Mouse (Mus musculus) erythroblast, adult 5-6 weeks (primary cell): ENCODE results near the gene Vash2. TPM values are rescaled to one million over a fixed set of nuclear protein-coding genes. Genes with fewer than 3 reads are reported as not detected.

ENCODE experiments used
- ATAC-seq: replicated peaks from 2 replicates; pipeline ENCODE4 v1.8.0; 2016; ENCODE audit warnings: moderate number of reproducible peaks, mild to moderate bottlenecking, moderate TSS enrichment, inconsistent platforms; ENCODE audit not compliant: poor library complexity, low FRiP score, severe bottlenecking
- total RNA-seq, 2 experiments: library from RNA; stranded (forward) in 1 of 2; stranded (reverse) in 1 of 2; fragments of 150-400 nt in 1 of 2; fragments of 200-764, 138-1000 nt in 1 of 2; gene quantifications; 2 replicates each; pipeline versions ENCODE4 v1.2.3 to v1.2.4; 2015 to 2017; ENCODE audit warnings: low replicate concordance in 2 of 2

Vash2 gene
- total RNA-seq, 2 experiments from 2014 or later, result not detected

DNA sequence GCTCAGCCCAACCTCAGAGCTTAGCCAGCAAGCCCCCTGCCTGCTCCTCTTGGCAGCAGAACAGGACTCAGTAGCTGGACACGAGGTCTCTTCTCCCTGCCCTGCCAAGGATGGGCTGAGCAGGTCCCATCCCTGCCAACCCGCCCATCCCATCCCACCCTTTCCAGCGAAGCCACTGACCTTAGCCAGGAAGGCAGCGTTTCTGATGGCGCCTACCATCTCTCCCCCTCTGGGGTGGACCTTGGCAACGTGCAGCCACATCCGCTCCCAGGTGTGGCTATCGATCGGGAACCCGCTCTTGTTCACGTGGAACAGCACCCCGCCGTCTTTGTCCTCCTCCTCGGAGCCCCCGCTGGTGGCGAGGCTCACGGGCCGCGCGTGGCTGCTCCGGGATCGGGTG is 1.1 kb downstream of the Vash2 start:
- ATAC-seq, result no peak

GRCm38 (mm10) chr1:190976887-190977573 is 2.1 kb downstream of the Vash2 start:
- no peak for ATAC-seq

DNA sequence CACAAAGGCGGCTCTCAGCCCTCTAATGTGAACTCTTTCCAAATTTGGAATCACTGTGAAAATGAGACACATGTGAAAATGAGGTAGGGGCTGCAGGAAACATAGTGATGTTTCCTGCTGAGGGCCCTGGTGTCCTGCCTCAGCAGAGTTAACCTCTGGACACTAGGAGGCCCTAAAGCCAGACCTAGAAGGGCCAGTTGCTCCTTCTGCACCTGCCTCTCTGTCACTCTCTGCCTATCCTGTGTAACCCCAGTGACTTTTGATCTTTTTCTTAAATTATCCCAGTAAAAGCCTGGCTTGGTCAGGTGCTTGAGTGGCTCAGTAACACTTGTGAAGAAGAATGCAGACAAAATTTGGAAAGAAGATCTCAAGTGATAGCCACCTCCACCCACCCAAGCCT is 4.3 kb downstream of the Vash2 start:
- ATAC-seq, result no peak

DNA sequence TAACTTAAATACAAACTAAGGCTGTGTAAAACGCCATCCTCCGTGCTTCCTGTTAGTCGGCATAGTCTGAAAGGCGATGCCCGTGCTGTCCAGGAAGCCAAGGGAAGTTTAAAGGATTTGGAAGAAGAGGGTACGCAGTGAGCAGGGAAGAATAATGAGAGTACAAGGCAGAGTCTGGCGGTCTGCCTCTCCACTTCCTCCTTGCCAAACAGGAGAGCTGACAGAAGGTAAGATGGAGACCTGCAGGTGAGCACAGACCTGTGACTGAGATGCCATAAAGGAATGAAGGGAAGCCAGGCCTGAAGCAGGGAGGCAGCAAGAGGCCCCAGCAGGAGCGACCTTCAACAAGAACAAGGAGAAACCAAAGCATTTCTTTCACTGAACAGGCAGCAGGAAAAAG is 4.9 kb downstream of the Vash2 start:
- no peak for ATAC-seq

DNA sequence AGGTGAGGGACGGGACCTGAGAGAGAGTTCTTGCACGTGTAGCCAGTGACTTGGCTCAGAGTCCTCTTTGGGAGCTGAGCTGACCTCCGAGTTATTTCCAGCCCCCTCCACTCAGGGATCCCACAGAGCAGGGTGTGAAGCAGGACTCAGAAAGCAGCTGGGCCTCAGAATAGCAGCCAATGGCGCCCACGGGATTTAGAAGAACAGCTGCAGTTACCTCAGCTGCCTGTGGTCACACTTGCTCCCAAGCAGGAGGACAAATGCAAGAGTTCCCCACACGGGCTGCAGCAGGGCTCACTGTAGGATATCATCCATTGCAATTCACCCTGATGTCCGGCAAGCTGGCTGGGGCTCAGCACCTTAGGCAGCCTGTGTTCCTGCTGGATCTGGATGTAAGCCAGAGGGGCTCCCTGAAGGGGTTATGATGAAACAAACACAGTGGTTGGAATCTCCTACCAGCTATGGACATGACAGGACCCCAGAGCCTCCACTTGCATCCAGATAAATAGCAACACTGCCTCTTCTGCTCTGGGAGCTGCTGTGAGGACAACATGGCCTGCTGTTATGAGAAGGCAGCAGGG is 6.4 kb downstream of the Vash2 start:
- ATAC-seq, result no peak

- ATAC-seq, result no peak
Observed at GRCm38 (mm10) chr1:190971708-190972610, 7.1 kb downstream of the Vash2 start.

- no peak for ATAC-seq
Observed at GRCm38 (mm10) chr1:190968010-190968409, 11.1 kb downstream of the Vash2 start.

DNA sequence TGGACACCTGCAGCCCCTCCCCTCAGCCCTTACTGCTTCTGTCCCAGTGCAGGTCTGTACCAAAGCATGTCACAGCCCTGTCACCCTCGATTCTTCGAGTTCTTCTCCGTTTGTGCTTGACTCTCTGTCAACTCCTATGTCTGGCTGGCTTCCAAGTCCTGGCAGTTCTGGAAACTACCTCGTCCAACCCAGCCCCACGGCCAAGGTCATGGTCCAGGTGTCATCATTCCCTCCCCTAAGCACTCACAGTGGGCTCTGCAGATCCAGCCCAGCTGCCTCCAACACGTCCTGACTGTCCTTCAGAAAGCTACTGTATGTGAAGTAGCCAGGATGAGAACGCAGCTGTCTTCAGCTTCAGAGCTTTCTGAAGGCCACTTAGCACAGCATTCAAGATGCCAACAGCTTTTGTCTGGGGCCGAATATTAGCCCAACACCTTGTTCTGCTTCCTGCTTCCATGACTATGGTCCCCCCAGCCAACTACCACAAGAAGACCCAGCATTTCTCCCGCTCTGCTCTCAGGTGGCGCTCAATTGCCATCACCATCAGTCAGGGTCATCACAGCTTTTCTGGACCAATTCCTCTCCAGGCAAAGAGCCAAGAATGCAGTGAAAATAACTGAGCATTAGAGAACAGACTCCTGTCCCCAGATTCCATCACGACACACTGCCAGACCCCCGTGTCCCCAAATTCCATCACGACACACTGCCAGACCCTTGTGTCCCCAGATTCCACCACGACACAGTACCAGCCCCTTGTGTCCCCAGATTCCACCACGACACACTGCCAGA is 13.9 kb downstream of the Vash2 start:
- no peak for ATAC-seq

GRCm38 (mm10) chr1:190962760-190963159 is 16.3 kb downstream of the Vash2 start:
- ATAC-seq, result no peak

DNA sequence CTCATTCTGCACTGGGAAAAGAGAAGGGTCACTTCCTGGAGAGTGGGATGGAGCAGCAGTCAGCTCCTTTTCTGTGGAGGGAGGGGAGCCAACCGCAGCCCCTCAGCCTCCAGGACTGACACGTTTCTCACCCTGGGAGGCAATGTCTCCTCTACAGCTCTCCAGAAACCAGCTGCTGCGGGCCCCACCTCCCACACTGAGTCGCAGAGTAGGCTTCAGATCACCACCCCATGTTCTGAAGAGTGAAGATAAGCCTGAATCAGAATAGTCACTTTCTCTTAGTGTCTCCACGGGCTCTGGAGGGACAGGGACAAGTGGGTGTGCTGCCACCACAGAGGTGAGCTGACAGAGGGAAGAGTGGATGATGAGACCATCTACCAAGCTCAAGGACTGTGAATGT is 20.3 kb downstream of the Vash2 start:
- no peak for ATAC-seq

DNA sequence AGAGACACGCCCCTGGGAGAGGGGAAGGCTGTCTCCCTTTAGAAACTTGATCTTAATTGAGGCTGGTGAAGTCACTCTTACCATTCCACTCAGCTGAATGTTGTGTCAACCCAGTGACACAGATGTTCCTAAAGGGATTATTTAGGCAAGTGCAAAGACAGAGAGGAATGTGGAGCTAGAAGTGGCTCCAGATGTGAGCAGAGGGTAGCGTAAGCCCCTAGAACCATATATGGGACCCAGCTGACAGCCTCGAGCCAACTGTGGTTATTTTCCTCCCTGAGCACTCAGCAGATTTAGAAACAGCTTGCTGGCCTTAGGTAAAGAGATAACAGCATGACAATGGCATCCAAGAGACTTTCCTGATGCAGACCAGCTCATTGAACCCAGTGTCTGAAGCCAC is 26.1 kb downstream of the Vash2 start:
- no peak for ATAC-seq

DNA sequence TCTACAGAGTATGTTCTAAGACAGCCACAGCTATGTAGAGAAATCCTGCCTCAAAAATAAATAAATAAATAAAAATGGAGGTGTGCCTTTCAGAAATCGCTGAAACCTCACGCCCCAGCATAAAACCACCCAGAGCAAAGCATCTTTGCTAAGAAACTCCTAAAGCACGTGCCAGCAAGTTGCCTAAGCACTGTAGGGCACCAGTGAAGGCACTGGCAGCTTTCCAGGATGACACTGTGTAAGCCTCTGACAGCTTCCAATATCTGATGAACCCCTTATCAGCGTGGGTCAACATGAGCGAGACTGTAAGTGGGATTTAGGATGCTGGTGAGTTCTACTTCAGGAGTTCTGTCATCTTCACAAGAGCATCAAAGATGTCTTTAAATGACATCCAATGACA is 28.1 kb downstream of the Vash2 start:
- no peak for ATAC-seq

GRCm38 (mm10) chr1:190948846-190949245 is 30.2 kb downstream of the Vash2 start:
- no peak for ATAC-seq

DNA sequence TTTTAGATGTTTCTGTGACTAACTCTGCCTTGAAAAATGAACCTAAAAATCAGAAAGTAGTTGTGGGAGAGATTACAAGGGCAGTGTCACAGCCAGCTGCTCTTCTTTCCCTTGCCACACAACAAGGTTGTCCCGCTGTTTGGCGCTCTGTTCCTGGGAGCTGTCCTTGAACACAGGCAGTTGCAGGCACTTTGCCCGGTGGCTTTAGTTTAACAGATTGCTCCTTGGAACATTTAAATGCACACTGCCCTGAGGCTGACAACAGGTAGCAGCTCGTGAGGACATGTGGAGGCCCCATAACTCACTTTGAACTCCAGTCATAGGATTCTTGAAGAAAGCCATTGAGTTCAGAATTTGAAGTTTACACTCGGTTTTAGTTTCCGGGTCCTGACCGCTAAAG is 30.7 kb downstream of the Vash2 start:
- ATAC-seq, result no peak

DNA sequence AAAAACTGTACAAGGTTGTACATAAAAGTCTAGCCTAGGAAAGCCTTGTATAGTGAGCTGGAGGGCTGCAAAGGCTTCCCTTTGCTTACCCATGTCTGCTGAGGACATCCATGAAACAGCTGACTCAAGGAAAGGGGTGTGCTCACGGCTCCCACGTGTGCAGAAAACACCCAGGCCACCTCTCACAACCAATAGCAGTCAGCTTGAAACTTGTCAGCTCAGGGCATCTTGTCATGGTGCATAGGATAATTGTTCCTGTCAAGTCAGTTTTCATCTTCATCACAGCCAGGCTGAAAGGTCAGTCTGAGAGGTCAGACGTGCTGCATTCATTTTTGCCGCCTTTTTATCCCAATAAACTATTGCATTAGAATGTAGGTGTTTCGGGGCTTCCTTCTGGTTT is 31.1 kb downstream of the Vash2 start:
- ATAC-seq, result no peak

GRCm38 (mm10) chr1:190944109-190944760 is 34.9 kb downstream of the Vash2 start:
- peak; percentile 78 for ATAC-seq

- no peak for ATAC-seq
Observed at GRCm38 (mm10) chr1:190939803-190940202, 39.3 kb downstream of the Vash2 start.

GRCm38 (mm10) chr1:190930181-190930580 is 48.9 kb downstream of the Vash2 start:
- ATAC-seq, result no peak

DNA sequence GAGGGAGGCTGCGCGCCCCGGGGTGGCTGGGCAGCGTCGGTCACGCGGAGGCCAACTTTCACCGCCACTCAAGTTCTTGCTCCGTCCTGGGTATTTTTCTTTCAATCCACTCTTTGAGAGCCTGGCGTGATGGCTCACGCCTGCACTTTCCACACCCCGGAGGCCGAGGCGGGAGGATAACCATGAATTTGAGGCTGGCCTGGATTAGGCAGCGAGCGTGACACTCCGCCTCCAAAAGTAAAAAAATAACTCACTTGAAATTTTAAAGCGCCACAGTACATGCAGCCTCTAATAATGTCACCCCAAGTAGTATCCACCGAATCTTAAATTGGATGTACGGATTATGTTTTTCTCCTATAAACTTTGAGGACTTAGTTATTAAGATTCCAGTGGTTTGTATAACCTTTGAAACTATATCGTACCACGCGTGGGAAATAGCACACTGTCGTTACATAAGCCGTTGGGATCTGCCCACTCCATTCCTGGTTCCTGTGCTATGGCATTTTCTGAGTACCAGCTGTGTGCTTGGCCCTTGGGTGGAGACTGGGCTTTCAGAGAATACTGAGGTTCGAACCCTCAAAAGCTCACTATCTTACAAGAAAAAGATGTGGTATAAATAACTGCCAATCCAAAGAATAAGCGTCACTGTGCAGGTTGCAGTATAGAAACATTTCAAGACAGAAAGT is 49.9 kb downstream of the Vash2 start:
- peak; percentile 20 for ATAC-seq
